Mouse (Mus musculus) cortical plate, adult 2 months (tissue): ENCODE measurements around the gene Slc34a3. TPM values are rescaled to one million over a fixed set of nuclear protein-coding genes. Genes with fewer than 3 reads are reported as not detected.

ENCODE experiments used
- H3K27ac ChIP-seq: fragments of 200-500 bp; 2 replicates; pipeline ENCODE4 v1.5.1; 2012; ENCODE audit warnings: low read length, control low read depth, inconsistent platforms; ENCODE audit not compliant: insufficient read depth
- H3K4me1 ChIP-seq: fragments of 200-500 bp; 2 replicates; pipeline ENCODE4 v1.6.1; 2011; ENCODE audit warnings: low read length; ENCODE audit not compliant: control insufficient read depth, insufficient read depth
- H3K4me3 ChIP-seq: fragments of 200-500 bp; 2 replicates; pipeline ENCODE4 v1.5.1; 2011; ENCODE audit warnings: mild to moderate bottlenecking, low read length, control low read depth; ENCODE audit not compliant: insufficient read depth
- CTCF ChIP-seq: fragments of 200-500 bp; IDR thresholded peaks from 2 replicates; pipeline ENCODE4 v1.5.1; 2011; ENCODE audit warnings: mild to moderate bottlenecking, control low read depth, low read length; ENCODE audit not compliant: insufficient read depth; ENCODE audit errors: extremely low read depth
- POLR2A ChIP-seq: fragments of 200-500 bp; IDR thresholded peaks from 2 replicates; pipeline ENCODE4 v1.6.1; 2011; ENCODE audit warnings: mild to moderate bottlenecking, low read length, control low read depth; ENCODE audit not compliant: insufficient read depth; ENCODE audit errors: extremely low read depth
- polyA plus RNA-seq: library from polyadenylated mRNA; depleted of rRNA; stranded (reverse); fragments of >200 nt; gene quantifications from 2 replicates; pipeline ENCODE4 v1.2.3, GENCODE M21; 2012

Slc34a3 gene
- polyA plus RNA-seq, 1 experiment, result 0.44 TPM

- no peaks in the 10 kb centered on the region for H3K4me1 ChIP-seq
- TF ChIP-seq POLR2A (0 out of 2 replicates have a peak, but pooled peaks have one; percentile 9), CTCF (no peak)
- peak within 1 kb of the TSS; percentile 23 for H3K27ac ChIP-seq
- peak within 1 kb of the TSS; percentile 14; the same call in 1 of the 2 replicates for H3K4me3 ChIP-seq
Observed at GRCm38 (mm10) chr2:25196172-25196954, 37.8 kb downstream of the Slc34a3 start, which contains the start of gene Tor4a. TSS of gene Tor4a (minus strand) at chr2:25196886.

GRCm38 (mm10) chr2:25195211-25196156, 38.7 kb downstream of the Slc34a3 start:
- Histone ChIP-seq H3K27ac (no peak overlapping the region), H3K4me1 (no peaks in the 10 kb centered on the region), H3K4me3 (no peak overlapping the region)
- no peak for TF ChIP-seq CTCF
- no peak for TF ChIP-seq POLR2A

GRCm38 (mm10) chr2:25194486-25195171, 39.5 kb downstream of the Slc34a3 start:
- H3K27ac ChIP-seq, result no peak overlapping the region
- no peak for TF ChIP-seq CTCF
- TF ChIP-seq POLR2A, result no peak
- no peak overlapping the region for H3K4me3 ChIP-seq
- H3K4me1 ChIP-seq, result no peaks in the 10 kb centered on the region

- H3K27ac ChIP-seq, result no peak overlapping the region
- no peaks in the 10 kb centered on the region for H3K4me1 ChIP-seq
- H3K4me3 ChIP-seq, result no peak overlapping the region
- TF ChIP-seq CTCF (no peak), POLR2A (no peak)
Observed at GRCm38 (mm10) chr2:25194006-25194405, 40.2 kb downstream of the Slc34a3 start.

GRCm38 (mm10) chr2:25193330-25193770, 40.8 kb downstream of the Slc34a3 start:
- peak; percentile 97 for TF ChIP-seq CTCF
- TF ChIP-seq POLR2A, result no peak
- Histone ChIP-seq H3K4me3 (no peak overlapping the region), H3K27ac (no peak overlapping the region), H3K4me1 (no peaks in the 10 kb centered on the region)

- no peaks in the 10 kb centered on the region for H3K4me1 ChIP-seq
- TF ChIP-seq CTCF (no peak), POLR2A (no peak)
- no peak overlapping the region for H3K27ac ChIP-seq
- no peak overlapping the region for H3K4me3 ChIP-seq
Observed at GRCm38 (mm10) chr2:25187841-25188240, 46.3 kb downstream of the Slc34a3 start.

- no peaks in the 10 kb centered on the region for H3K4me1 ChIP-seq
- H3K4me3 ChIP-seq, result no peak overlapping the region
- no peak for TF ChIP-seq POLR2A
- no peak for TF ChIP-seq CTCF
- H3K27ac ChIP-seq, result no peak overlapping the region
Observed at GRCm38 (mm10) chr2:25186575-25186930, 47.6 kb downstream of the Slc34a3 start.

GRCm38 (mm10) chr2:25185625-25186574, 48.3 kb downstream of the Slc34a3 start:
- no peaks in the 10 kb centered on the region for H3K4me1 ChIP-seq
- 0 out of 2 replicates have a peak overlapping the region, but pooled peaks have one; percentile 3 for H3K4me3 ChIP-seq
- TF ChIP-seq CTCF (peak; percentile 34; the same call in 1 of the 2 replicates), POLR2A (no peak)
- H3K27ac ChIP-seq, result no peak overlapping the region
